Mouse (Mus musculus): ENCODE measurements at regions not wholly inside any gene's neighbourhood (a gene's known extent, or its start where the extent isn't known, plus 50 kb on each side); places are given as distances from the start of the nearest gene placed in this dataset.

- DNase-seq = no peak
Measured at GRCm38 (mm10) chr1:144085530-144086520, 81.9 kb upstream of the Rgs2 start.

DNA sequence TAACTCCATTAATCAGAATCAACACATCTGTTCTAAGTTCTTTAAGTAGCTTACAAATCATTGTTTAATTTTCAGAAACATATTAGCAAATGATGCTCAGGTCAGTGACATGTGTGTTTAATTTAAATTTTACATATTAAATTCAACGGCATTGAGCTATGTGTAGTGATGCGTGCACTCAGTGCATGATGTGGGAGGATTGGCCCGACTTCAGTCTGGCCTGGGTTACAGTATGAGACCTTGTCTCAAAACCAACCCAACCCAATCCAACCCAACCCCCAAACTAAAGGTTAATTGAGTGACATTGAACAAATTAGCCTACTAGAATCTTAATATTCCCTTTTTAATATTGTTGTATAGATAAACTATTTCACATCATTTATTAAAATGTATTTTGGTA is 75.0 kb upstream of the Rgs2 start:
- DNase-seq = no peak

- DNase-seq = peak; percentile 27 to 34
Measured at GRCm38 (mm10) chr1:144078446-144078845, 74.5 kb upstream of the Rgs2 start.

GRCm38 (mm10) chr1:144075991-144076390 is 72.0 kb upstream of the Rgs2 start:
- no peak for DNase-seq

GRCm38 (mm10) chr1:144061283-144061682 is 57.3 kb upstream of the Rgs2 start:
- no peak for DNase-seq

DNA sequence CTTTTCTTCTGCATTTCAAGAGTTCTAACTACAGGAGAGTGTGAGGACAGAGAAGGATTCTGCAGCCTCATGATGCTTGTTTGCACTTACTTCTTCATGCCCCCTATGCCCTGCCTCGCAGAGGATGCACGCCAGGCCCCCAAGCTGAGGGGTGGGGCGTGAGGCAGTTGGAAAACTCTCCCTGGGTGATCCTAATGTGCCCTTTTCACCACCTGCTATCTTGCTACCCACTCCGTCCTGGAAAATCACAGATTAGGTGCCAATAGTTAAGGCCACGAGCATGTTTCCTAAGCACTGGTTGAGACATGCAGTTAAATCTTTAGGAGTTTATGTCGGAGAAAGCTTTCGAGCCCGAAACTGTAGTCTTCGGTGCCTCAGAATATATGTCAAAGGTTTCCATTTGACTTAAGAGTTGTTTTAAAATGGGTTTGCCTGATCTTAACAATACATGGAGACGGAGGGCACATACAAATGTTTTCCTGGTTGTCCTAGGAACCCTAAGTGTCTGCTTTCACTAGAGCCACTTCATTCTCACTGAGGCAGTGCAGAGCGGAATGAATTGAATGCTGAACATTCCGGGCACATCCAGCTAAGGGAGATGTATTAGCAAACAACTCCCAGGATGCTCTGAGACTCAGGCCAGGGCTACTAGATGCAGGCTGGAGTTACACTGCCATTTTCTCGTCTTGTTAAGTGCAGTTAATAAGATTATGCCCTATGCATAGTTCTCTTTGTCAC is 51.7 kb upstream of the Rgs2 start:
- no peak for DNase-seq
